Comparison of ENCODE assay signal across 7 mouse cellular contexts in genomic region chr5:149037729-149038128, GRCm38 (mm10). TPM values are rescaled to one million over a fixed set of nuclear protein-coding genes. Genes with fewer than 3 reads are reported as not detected.
DNase-seq lines count a peak whose midpoint lies in the region.

No protein-coding gene starts in this region.

- DNase-seq in layer of hippocampus, adult 11-12 months (ENCODE audit: low spot score), result peak; percentile 47
- no peak for DNase-seq in layer of hippocampus, adult 9-10 months (ENCODE audit: low spot score)
- DNase-seq in brain, adult 2 months (ENCODE audit: low read depth, low spot score), result peak; percentile 50
- peak; percentile 71 for DNase-seq in gastrocnemius, postnatal 14 days
- peak; percentile 71 to 76 for DNase-seq in layer of hippocampus, postnatal 10 days (ENCODE audit: low spot score in 2 of 2)
- DNase-seq in spleen, adult 18-20 months, result no peak
- no peak for DNase-seq in thymus, postnatal 25 days

- intact Hi-C loops in gastrocnemius, postnatal 14 days (cut with DNase I; ENCODE audit: low total_unique reads), result no loop called here

RNA-seq across cellular contexts. Expression of gene Gm42791, which starts 42.8 kb away (rescaled TPM):
- total RNA-seq in gastrocnemius, postnatal 14 days (2021), result 1 to 10 TPM; 1.1 to 1.5 TPM
- total RNA-seq in layer of hippocampus, postnatal 10 days (2021), result 10 to 100 TPM in 1 of 2 experiments, 1 to 10 TPM in 1; 9.6 to 11.5 TPM

Comparison
In these comparisons a context has a peak if more than half of its experiments do, and no peak if none do; other contexts are left out.
1. DNase-seq: peak in layer of hippocampus, adult 11-12 months (single experiment), brain, adult 2 months (single experiment), gastrocnemius, postnatal 14 days (single experiment) and layer of hippocampus, postnatal 10 days (2 of 2); none in layer of hippocampus, adult 9-10 months (single experiment), spleen, adult 18-20 months (0 of 2) and thymus, postnatal 25 days (single experiment).
2. RNA of gene Gm42791, which starts 42.8 kb away (total RNA-seq): 9.6 to 11.5 TPM in layer of hippocampus, postnatal 10 days; 1.1 to 1.5 TPM in gastrocnemius, postnatal 14 days; every median in the first group is over 4 times any median in the second.